Mouse (Mus musculus): ENCODE results near the gene Lhfp.

The Lhfp gene

GRCm38 (mm10) chr3:53310615-53311014 lies 269.3 kb downstream of the Lhfp start:
- DNase-seq (ENCODE audit: low read depth, low spot score): no peak

Measured in embryo, embryonic 11.5 days (tissue).